Mouse (Mus musculus) 3T3-L1 (cell line): ENCODE measurements around the gene March1.

Experiments used
- DNase-seq: peaks from one replicate; pipeline ENCODE4 v3.0.0-alpha.2; 2015; ENCODE audit warnings: low read depth, low spot score

Gene March1

GRCm38 (mm10) chr8:65987665-65988064, 370.0 kb downstream of the March1 start:
- no peak for DNase-seq

DNA sequence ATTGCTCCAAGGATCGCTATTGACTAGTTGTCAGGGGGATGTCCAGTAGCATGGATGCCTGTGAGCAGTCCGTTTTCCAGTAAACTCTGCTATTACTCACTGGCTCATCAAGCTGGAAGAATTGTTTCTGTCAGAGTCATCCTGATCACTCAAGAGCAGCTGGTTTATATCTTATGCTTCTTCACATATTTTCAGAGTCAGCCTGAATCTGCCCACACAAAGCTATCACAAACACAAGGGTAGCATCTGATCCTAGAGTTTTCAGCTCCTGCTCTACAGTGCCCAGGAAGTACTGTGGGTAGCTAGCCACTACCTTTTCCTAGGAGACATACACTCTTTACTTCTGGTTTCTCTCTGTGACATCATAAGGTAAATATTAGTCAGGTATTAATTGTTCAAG, 405.1 kb downstream of the March1 start:
- no peak for DNase-seq

- DNase-seq: no peak
These were observed 416.0 kb downstream of the March1 start for GRCm38 (mm10) chr8:66033651-66034050.

DNA sequence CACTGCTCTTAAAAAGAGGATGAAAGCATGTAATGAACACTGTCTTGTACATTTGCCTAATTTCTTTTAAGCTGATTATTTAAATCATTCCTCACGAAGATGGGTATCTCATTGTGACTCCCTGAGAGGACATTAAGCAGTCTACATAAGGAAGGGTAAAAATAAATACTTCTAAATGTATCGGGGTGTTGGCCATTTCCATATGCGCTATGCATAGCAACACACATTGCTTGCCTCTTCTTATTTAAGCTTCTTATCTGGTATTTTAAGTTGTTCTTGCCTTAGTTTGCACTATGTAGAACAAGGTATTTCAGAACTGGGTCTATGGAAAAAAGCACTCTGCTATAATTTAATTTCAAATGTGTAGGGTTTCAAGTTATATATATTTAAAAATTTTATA, 416.7 kb downstream of the March1 start:
- no peak for DNase-seq

- no peak for DNase-seq
These were observed 476.5 kb downstream of the March1 start for GRCm38 (mm10) chr8:66094152-66094551.

- DNase-seq: no peak
These were observed 480.4 kb downstream of the March1 start for GRCm38 (mm10) chr8:66098148-66098547.

GRCm38 (mm10) chr8:66119294-66119693, 501.6 kb downstream of the March1 start:
- no peak for DNase-seq

GRCm38 (mm10) chr8:66159648-66160047, 541.9 kb downstream of the March1 start:
- DNase-seq: no peak

DNA sequence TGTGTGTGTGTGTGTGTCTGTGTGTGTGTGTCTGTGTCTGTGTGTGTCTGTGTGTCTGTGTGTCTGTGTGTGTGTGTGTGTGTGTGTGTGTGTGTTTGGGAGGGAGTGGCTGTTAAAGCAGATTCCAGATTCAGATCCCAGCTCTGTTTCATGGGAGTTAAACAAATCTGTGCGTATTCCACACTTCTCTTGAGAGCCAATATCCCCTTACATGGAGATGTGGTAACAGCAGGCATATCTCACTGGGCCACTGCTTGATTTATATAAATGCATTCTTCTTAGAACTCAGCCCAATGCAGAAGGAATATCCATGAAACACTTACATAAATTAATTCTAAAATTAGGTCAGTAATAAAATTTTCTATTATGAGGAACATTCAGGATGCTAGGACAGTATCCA, 549.1 kb downstream of the March1 start:
- no peak for DNase-seq

DNA sequence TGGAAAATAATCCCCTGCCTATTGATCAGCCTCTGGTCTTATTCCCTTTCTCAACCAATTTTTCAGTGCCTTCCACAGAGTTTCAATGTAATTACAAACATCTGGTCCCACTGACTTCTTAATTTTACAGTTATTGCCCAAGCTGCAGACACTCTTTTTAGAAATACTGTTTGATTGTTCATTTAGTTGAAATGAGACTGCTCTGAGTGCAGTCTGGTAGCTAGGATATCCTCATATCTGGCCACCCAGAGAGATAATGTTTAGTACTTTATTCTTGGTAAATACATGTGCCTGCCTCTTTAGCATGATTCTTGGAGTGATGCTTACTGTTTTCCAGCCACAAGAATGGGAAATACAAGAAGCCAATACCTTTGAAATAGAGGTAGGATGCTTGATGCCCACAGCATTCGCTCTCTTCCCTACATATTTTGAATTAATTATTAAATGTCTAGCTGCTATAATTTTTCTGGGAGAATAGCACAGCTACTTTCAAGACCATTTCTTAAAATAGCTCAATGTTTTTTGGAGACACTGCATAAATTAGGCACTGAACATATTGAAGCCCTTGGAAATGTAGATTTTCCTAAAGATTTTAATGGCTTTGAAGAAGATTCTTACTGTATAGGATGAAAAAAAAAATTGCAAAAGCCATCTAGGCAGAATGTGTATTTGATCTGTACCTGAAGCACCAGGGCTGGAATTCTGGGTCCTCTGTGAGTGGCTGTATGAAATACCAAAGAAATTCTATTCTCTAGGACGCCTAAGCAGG, 549.9 kb downstream of the March1 start:
- DNase-seq: no peak

- no peak for DNase-seq
These were observed 561.6 kb downstream of the March1 start for GRCm38 (mm10) chr8:66179336-66179735.

DNA sequence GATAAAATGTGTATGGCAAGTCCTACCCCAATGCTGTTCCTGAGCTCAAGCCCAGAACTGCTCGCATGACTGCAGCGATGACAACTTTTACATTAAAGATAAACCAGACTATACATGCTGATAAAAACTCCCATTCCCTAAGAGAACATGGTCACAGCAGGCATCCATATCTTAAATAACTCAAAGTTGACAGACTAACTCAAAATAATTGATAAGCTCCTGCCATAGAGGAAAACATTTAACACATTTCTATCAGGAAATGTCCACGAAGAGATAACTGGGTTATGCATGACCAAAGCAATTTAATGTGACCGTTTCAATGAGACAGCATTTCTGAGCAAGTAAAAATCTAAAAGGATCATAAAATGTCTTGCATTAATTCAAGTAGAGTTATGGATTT, 563.6 kb downstream of the March1 start:
- DNase-seq: no peak

- no peak for DNase-seq
These were observed 564.6 kb downstream of the March1 start for GRCm38 (mm10) chr8:66182257-66182656.

GRCm38 (mm10) chr8:66183454-66183853, 565.8 kb downstream of the March1 start:
- no peak for DNase-seq

DNA sequence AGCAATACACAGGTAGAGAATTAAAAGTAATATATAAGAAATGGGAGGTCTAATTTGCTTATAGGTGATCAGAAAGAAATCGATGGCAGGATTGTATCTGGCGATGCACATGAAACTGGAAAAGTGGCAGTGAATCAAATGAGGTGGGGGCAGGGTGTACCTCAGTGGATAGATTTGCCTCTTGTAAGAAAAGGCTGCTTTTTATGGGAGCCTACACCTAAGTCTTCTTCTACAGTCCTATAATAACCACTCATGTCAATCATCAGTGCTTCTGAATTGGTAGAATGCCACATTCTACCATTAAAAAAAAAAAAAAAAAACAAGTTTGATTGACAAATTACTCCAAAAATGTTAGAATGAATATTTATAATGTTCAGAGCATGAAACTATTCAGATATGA, 567.5 kb downstream of the March1 start:
- DNase-seq: no peak

DNA sequence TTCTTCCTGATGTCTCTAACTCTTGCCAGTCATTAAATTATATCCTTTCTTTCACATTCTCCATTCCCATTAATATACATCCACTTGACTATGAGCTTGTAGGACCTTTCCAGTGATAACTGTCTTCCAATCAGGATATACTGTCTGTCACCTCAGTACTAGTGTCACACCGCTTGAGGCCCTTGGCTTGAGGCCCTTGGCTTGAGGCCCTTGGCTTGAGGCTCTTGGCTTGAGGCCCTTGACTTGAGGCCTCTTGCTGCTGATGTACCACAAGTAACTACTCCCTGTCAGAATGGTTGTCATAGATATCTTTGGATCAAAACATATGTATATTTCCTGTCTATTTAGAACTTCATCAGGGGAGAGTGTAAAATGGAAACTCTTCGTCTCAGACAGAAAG, 576.7 kb downstream of the March1 start:
- DNase-seq: no peak

DNA sequence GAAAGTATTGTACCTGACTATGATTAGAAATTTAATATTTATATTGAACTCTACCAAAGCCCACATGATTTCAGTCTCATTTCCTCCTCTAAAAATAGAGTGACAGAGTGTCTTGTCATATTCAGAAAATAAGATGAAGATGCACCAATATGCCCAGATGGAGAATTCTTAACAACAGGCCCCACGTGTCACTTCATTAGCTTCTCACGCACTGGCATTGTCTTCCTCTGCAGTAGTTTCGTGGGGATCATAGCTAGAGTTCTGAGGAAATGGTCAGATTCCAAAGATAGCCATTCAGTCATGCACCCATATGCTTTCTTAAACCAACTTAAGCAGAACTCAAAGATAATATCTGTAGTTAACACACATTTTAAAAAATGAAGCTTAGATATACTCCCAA, 582.5 kb downstream of the March1 start:
- DNase-seq: no peak

GRCm38 (mm10) chr8:66203814-66204438, 586.2 kb downstream of the March1 start:
- DNase-seq: no peak

DNA sequence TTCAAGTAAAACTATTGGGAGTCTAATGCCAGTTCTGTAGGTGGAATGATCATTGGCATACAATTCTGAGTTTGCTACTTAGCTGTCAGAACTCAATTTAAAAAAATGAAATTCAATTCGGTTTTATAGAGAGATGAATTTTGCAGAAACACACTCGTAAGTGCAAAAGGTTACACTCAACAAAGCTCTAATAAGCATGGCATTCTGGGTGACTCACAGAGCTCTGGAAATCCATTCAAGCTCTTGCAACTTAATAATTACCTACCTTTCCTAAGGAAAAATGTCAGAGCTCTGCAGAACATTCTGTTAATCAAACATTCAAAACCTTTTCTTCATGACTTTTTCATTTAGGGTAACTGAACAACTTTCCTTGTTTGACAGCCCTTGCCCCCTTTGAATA, 591.9 kb downstream of the March1 start:
- DNase-seq: no peak

GRCm38 (mm10) chr8:66210294-66210693, 592.6 kb downstream of the March1 start:
- DNase-seq: no peak

DNA sequence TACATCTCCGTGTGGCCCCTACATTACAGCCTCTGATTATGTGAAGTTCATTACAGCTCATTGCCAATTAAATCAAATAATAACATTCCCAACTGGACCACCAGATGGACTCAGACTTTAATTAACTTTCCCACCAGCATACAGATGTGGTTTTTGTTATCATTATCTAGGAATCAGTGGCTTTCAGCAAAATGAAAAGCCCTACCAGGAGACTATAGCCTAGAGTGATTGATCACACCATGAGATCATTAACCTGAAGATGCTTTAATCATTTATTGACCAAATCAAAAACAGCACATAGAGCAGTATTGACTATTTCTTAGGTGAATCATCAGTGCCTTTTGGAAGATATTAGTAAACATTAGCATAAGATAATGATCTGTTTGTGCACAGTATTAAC, 602.3 kb downstream of the March1 start:
- no peak for DNase-seq

DNA sequence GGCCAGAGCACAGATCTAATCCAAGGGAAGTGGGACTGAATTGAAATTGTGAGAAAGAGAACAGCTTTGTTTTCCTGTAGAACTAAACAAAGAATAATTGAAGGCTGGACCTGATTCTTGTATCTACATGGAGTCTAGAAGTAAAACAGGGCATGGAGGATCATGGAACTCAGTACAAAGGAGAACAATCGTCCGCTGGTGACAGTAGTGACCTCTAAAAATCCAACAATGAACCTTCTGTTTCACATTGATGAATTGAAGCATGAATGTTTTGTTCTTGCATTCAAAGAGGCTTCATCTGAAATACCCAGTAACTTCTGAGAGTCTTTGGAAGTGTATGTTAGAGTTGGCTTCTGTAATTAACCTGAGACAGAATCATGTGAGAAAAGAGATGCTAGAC, 612.2 kb downstream of the March1 start:
- DNase-seq: no peak

DNA sequence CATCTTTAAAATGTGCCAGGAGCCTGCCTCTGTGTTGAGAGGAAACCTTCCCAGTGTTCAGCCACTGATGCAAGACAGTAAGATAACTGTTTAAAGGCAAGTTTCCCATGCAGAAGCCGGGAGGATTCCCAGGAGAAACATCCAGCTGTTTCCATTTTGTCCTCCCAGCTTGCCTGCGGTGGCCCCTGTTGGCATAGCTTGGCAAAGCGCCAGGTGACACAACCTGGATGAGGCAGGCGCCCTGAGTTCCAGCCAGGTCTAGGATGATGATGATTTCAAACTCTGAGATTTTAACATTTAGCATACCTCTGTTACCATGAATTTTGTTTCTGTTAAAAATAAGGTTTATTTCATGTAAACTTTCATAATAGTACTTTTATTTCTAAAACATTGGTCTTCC, 651.8 kb downstream of the March1 start:
- peak; percentile 8 for DNase-seq
